Mouse (Mus musculus) right cerebral cortex, postnatal 36 days (tissue): Measurements from ENCODE around the gene Ston1.

ENCODE experiments used
- DNase-seq, 2 experiments: peaks; one replicate each; pipeline ENCODE4 v3.0.0; 2022; ENCODE audit warnings: low spot score in 2 of 2, mixed read lengths in 1 of 2

Ston1 gene

DNA sequence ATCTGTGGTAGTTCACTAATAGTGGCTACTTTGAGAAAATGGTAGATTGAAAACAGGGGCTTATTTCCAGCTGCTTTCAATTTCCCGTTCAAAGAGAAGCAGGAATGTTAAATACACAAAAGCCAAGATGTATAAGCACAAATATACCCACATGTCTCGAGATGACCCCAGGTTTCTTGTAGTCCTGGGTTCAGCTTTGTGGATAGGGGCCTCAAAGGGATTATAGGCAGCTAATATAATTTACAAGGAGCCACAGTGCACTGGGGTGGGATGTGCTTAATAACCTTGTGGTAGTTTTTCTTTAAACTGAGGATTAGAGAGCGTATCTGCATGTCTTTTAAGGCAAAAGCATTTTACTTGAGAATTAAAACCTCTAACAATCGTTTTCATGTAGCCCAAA lies 73.3 kb downstream of the Ston1 start:
- no peak for DNase-seq

DNA sequence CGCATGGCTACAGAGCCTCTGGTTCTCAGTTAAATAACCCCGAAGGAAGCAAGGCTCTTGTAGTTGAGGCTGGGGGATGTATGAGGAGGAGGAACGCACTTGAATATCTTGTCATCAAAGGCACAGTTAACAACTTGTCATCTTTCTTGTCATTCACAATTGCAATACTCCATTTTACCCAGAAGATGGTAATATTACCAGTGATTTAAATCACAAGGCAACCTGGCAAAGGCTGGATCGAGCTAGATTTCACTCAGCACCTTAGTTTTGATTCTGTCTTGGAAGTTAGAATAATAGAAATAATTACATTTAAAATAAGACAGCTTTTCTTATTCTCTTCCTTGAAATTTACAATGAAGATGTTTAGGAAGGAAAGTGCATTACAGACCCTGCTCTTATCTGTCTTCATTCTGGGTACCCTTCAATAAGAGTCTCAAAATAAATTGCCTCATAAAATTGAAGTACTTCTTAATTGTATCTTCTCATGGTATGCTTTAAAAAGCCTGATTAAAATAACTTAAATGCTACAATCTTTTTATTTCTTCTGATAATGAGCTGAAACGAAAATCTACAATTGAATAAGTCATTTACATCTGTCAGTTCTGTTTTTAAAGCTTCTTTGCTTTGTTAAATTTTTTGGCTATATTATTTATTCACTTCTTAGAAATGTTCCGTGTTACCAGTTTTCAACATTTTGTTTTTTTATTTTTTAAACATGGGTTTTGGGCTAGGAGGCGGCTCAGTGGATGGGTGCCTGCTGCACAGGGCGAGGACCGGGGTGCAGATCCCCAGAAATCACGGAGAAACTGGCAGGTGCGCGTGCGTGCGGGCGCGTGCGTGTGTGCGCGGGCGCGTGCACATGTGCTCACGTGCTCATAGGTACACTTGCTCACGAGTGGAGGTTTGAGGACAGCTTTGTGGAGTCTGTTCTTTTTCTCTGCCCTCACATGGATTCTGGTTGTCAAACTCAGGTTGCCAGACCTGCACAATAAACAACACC lies 78.1 kb downstream of the Ston1 start:
- no peak for DNase-seq

- no peak for DNase-seq
These were observed 90.7 kb downstream of the Ston1 start for GRCm38 (mm10) chr17:88688226-88688625.

- DNase-seq, result no peak
These were observed 99.3 kb downstream of the Ston1 start for GRCm38 (mm10) chr17:88696656-88697333.

DNA sequence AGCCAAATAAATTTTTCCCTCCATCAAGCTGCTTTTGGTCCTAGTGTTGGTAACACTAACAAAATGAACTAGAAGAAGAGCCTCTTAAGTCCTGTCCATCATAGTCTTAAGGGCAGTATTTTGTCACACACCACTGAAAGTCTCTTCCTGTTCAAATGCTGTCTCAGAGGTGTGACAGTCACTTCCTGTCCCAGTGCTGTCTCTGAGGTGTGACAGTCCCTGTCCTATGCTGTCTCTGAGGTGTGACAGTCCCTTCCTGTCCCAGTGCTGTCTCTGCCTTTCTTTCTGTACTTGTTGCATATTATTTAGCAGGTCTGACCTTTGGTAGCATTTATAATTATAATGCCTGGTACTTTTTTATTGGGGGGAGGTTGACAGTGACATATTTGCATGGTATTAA lies 103.4 kb downstream of the Ston1 start:
- DNase-seq, result no peak

DNA sequence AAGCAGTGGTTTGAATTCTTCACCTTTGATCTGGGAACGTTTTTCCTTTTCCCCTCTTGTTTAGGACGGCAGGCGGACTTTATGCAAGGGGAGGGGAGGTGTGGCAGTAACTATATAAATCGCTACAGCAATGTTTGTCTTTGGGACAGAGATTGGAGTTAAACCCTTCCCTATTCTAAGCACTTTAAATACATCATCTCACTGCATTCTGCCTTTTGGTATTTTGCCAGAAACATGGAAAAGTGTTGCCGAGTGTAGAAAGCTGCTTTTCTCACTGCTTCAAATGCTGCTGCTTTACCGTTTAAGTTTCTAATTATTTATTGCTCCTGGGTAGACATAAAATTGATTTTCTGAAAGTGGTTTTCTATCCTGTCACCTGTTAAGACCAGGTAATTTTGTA lies 104.9 kb downstream of the Ston1 start:
- no peak for DNase-seq

GRCm38 (mm10) chr17:88703112-88703511 lies 105.6 kb downstream of the Ston1 start:
- no peak for DNase-seq

DNA sequence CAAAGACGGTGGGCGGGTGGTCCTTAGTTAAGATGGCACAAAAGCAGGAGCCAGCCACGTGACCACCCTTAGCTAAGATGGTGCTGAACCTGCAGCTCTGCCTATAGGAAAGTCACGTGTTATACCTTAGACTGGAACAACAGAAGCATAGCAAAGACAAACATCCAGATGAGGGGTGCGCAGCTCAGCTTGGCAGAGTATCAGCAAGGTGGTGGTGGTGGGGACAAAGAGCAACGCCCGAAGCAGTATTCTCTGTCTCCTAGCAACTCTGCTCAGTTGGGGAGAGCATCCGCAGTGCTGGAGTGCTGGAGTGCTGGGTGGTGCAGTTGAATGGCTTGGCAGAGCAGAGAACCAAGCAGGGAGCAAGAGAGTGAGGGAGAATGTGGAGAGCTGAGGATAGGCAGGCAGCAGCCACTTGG lies 108.8 kb downstream of the Ston1 start:
- no peak for DNase-seq
